Mouse (Mus musculus): ENCODE data around the gene Uevld. TPM values are rescaled to one million over a fixed set of nuclear protein-coding genes. Genes with fewer than 3 reads are reported as not detected.

Uevld gene
- polyA plus RNA-seq, 1 experiment from 2014 or later = 14.9 TPM

DNA sequence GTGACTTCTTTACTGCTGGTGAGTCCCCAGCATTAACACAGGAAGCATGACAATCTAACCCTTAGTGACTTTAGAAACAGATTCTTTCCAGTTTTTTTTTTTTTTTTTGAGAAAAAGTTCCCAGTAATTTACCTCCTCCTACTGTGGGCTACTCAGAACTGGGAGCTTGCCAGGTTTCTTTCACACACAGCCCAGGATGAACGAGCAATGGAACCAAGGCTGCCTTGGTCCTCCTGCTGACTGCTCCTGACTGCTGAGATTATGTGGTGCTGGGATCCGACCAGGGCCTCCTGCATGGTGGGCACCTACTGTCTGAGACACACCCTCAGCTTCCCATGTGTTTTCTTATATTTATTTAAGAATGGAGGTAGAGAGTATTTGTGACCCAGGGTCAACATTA is 28.7 kb upstream of the Uevld start:
- Histone ChIP-seq H3K4me2 (peak overlapping the region; percentile 8), H3K4me1 (ENCODE audit: insufficient read depth) (peaks cover 13% of the 10 kb centered on the region; the same call in 1 of the 2 replicates), H3K9me3 (ENCODE audit: low read depth, low read length) (no peaks in the 10 kb centered on the region), H3K27ac (ENCODE audit: low read depth) (peak overlapping the region; percentile 86), H3K27me3 (ENCODE audit: insufficient read depth, low read length) (no peaks in the 10 kb centered on the region), H3K9ac (no peak overlapping the region), H3K4me3 (ENCODE audit: low read depth, low read length) (no peak overlapping the region), H3K36me3 (ENCODE audit: insufficient read depth) (peaks cover 17% of the 10 kb centered on the region)
- TF ChIP-seq CTCF (IDR thresholded peaks at IDR 0.05; ENCODE audit: low read depth) = no peak
- DNase-seq (peak; percentile 68), ATAC-seq (ENCODE audit: insufficient read depth) (peak; percentile 53)
- 21% methylated on average over 2 of the region's 2 CpGs for WGBS

DNA sequence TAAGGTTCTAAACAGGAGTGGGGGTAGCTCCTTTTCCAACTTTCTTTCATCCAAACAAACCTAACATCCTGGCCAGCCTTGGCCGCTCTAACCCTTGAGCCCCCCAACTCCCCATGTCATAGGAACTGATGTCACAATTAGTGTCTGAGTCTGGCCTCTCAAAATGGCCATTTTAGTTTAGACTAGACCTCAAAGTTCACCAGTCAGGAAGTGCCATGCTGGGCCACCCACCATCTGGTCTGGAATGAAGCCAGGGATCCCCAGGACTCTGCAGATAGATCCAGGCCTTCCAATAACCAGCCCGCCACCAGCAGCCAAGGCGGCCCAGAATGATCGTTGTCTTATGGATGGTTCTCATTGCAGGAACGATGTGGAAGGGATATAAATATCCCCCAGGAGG is 28.3 kb upstream of the Uevld start:
- no peak for TF ChIP-seq CTCF (IDR thresholded peaks at IDR 0.05; ENCODE audit: low read depth)
- Histone ChIP-seq H3K9me3 (ENCODE audit: low read depth, low read length) (no peaks in the 10 kb centered on the region), H3K4me3 (ENCODE audit: low read depth, low read length) (no peak overlapping the region), H3K4me1 (ENCODE audit: insufficient read depth) (peaks cover 13% of the 10 kb centered on the region; the same call in 1 of the 2 replicates), H3K4me2 (peak overlapping the region; percentile 8), H3K9ac (no peak overlapping the region), H3K27ac (ENCODE audit: low read depth) (peak overlapping the region; percentile 86), H3K27me3 (ENCODE audit: insufficient read depth, low read length) (no peaks in the 10 kb centered on the region), H3K36me3 (ENCODE audit: insufficient read depth) (peaks cover 12% of the 10 kb centered on the region; the same call in 1 of the 2 replicates)
- DNase-seq = peak; percentile 88
- ATAC-seq (ENCODE audit: insufficient read depth) = peak; percentile 79
- WGBS = 34% methylated on average over 5 of the region's 5 CpGs

DNA sequence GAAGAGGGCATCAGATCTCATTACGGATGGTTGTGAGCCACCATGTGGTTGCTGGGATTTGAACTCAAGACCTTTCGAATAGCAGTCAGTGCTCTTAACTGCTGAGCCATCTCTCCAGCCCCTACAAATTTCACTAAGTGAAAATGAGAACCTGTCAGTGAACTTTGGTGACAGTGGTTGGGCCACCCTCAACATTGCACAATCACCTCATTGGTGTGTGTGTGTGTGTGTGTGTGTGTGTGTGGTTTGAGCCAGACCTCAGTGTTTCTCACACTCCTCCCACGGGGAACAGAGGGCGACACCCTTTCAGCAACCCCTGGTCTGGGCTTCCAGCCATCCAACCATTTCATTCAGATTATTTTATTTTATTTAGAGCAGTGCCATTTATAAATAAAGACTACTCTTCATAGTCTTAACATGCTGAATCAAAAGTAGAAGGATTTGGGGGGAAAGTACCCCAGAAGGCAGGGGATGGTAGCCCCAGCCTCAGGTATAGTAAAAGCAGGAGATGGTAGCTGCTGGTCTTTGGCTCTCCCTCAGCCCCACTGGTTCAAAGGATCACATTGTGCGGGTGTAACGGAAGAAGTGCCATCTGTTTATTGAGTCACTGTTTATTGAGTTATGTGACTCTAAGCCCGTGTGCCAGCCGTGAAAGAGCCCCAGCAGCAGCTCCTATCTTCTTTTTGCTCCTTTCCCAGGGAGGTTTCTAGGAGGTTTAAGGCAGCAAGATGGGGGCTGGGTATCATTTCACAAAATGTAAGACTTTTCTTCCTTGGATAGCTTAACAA is 27.6 kb upstream of the Uevld start:
- no peak overlapping the region for H3K9ac ChIP-seq
- WGBS = 30% methylated on average over 8 of the region's 8 CpGs

DNA sequence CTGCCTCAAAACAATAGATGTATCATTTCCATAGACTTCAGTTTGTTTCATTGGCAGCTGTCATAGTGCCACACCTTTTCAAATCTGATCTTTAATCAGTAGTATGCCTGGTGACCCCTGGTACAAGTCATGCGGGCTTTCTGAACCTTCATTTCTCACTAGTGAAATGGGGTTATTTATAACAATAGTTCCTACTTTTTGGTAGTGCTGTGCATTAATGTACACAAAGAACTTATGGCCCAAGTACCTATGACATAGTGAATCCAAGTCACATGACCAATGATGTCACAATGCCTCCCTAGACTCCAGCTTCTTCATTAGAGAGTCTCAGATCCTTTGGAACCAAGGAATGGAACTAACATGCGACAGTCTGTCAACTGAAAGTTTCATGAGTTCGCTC is 25.0 kb upstream of the Uevld start, which contains the start of gene Gm9999:
Gm9999 (plus strand) TSS at position 301 of the 400 bp plus-strand sequence.
- Histone ChIP-seq H3K9me3 (ENCODE audit: low read depth, low read length) (no peaks in the 10 kb centered on the region), H3K4me1 (ENCODE audit: insufficient read depth) (peaks cover 13% of the 10 kb centered on the region; the same call in 1 of the 2 replicates), H3K27ac (ENCODE audit: low read depth) (no peak within 1 kb of the TSS), H3K9ac (no peak within 1 kb of the TSS), H3K4me2 (no peak within 1 kb of the TSS), H3K27me3 (ENCODE audit: insufficient read depth, low read length) (no peaks in the 10 kb centered on the region), H3K36me3 (ENCODE audit: insufficient read depth) (no peaks in the 10 kb centered on the region), H3K4me3 (ENCODE audit: low read depth, low read length) (no peak within 1 kb of the TSS)
- 88% methylated on average over 3 of the region's 3 CpGs for WGBS
- no peak for ATAC-seq (ENCODE audit: insufficient read depth)
- no peak for DNase-seq
- TF ChIP-seq CTCF (IDR thresholded peaks at IDR 0.05; ENCODE audit: low read depth) = no peak

More for the DNA sequence above, 27.6 kb upstream of the Uevld start:
- peak overlapping the region; percentile 8 for H3K4me2 ChIP-seq
- no peak for TF ChIP-seq CTCF (IDR thresholded peaks at IDR 0.05; ENCODE audit: low read depth)
- no peaks in the 10 kb centered on the region for H3K27me3 ChIP-seq (ENCODE audit: insufficient read depth, low read length)
- no peak overlapping the region for H3K4me3 ChIP-seq (ENCODE audit: low read depth, low read length)
- H3K36me3 ChIP-seq (ENCODE audit: insufficient read depth) = 0 out of 2 replicates have a peak, but pooled peaks cover 6% of the 10 kb centered on the region
- peak; percentile 76 for DNase-seq
- H3K27ac ChIP-seq (ENCODE audit: low read depth) = peak overlapping the region; percentile 86
- no peaks in the 10 kb centered on the region for H3K9me3 ChIP-seq (ENCODE audit: low read depth, low read length)
- peaks cover 13% of the 10 kb centered on the region; the same call in 1 of the 2 replicates for H3K4me1 ChIP-seq (ENCODE audit: insufficient read depth)
- peak; percentile 75 for ATAC-seq (ENCODE audit: insufficient read depth)

DNA sequence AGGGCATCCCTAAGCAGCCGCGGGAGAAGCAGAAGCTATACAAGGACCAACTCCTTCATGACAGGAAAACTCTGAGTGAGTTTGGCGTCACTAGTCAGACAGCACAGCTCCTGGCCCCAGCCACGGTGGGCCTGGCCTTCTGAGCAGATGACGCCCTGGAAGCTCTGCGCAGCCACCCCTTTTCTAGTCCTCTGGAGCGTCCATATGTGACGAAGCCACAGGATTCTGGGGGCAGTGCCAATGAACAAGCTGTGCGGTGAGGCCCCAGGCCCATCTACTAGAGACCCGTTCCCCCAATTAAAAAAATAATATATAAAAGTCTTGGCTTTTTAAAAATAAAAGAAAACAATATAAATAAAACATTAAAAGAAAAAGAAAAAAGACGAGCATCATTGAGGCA is 17.1 kb upstream of the Uevld start:
- whole genome bisulfite sequencing = 82% methylated on average over 11 of the region's 11 CpGs
- DNase-seq (no peak), ATAC-seq (ENCODE audit: insufficient read depth) (no peak)
- no peak for TF ChIP-seq CTCF (IDR thresholded peaks at IDR 0.05; ENCODE audit: low read depth)
- no peak overlapping the region for H3K9ac ChIP-seq
- H3K9me3 ChIP-seq (ENCODE audit: low read depth, low read length) = no peaks in the 10 kb centered on the region; the same call in 1 of the 2 replicates
- H3K4me2 ChIP-seq = no peak overlapping the region
- no peak overlapping the region for H3K27ac ChIP-seq (ENCODE audit: low read depth)
- no peak overlapping the region for H3K4me3 ChIP-seq (ENCODE audit: low read depth, low read length)
- H3K36me3 ChIP-seq (ENCODE audit: insufficient read depth) = no peaks in the 10 kb centered on the region
- H3K4me1 ChIP-seq (ENCODE audit: insufficient read depth) = no peaks in the 10 kb centered on the region
- no peaks in the 10 kb centered on the region for H3K27me3 ChIP-seq (ENCODE audit: insufficient read depth, low read length)

DNA sequence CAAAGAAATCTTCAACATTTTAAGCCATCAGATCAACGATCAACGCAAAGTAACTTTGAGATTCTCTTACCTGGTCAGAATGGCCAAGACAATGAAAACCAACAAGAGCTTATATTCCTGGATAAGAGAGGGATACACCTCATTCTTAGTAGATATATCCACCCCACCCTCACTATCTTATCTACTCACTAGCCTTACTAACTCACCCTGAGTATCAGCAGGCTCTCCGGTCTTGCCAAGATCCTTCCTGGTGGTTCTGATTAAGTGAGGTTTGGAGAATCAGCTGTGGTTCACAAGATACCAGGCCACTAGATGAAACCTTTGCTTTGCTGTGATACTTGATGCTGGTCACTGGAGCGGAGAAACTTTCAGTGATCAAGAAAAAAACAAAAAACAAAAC is 16.3 kb upstream of the Uevld start:
- DNase-seq (no peak), ATAC-seq (ENCODE audit: insufficient read depth) (no peak)
- no peaks in the 10 kb centered on the region for H3K36me3 ChIP-seq (ENCODE audit: insufficient read depth)
- no peak for TF ChIP-seq CTCF (IDR thresholded peaks at IDR 0.05; ENCODE audit: low read depth)
- no peaks in the 10 kb centered on the region; the same call in 1 of the 2 replicates for H3K9me3 ChIP-seq (ENCODE audit: low read depth, low read length)
- H3K9ac ChIP-seq = no peak overlapping the region
- H3K4me3 ChIP-seq (ENCODE audit: low read depth, low read length) = no peak overlapping the region
- H3K4me1 ChIP-seq (ENCODE audit: insufficient read depth) = no peaks in the 10 kb centered on the region
- H3K27me3 ChIP-seq (ENCODE audit: insufficient read depth, low read length) = no peaks in the 10 kb centered on the region
- no peak overlapping the region for H3K4me2 ChIP-seq
- 92% methylated on average over 4 of the region's 4 CpGs for WGBS
- H3K27ac ChIP-seq (ENCODE audit: low read depth) = no peak overlapping the region

DNA sequence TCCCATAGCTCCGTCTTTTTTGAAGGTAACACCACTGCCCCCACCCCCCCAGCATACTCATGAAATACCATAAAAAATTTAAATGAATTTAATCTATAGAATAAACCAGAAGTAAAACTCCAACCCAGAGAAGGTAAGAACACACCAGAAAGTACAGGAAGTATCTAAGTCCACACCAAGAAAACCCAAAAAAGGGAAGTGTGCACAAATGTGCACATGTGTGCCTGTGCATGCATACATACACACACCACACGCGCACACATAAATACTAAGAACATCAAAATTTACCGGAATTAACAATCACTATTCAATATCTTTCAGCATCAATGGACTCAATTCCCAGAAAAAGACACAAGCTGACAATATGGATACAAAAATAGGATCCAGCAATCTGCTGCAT is 11.6 kb upstream of the Uevld start:
- Histone ChIP-seq H3K4me3 (ENCODE audit: low read depth, low read length) (no peak overlapping the region), H3K4me1 (ENCODE audit: insufficient read depth) (no peaks in the 10 kb centered on the region), H3K4me2 (no peak overlapping the region), H3K27me3 (ENCODE audit: insufficient read depth, low read length) (no peaks in the 10 kb centered on the region), H3K27ac (ENCODE audit: low read depth) (no peak overlapping the region), H3K36me3 (ENCODE audit: insufficient read depth) (no peaks in the 10 kb centered on the region), H3K9ac (no peak overlapping the region), H3K9me3 (ENCODE audit: low read depth, low read length) (no peaks in the 10 kb centered on the region; the same call in 1 of the 2 replicates)
- DNase-seq = no peak
- 88% methylated on average over 4 of the region's 4 CpGs for WGBS
- TF ChIP-seq CTCF (IDR thresholded peaks at IDR 0.05; ENCODE audit: low read depth) = no peak
- ATAC-seq (ENCODE audit: insufficient read depth) = no peak

Measured in lung, embryonic 14.5 days (tissue).